Mouse (Mus musculus): ENCODE results near the gene Angel2.

GRCm38 (mm10) chr1:190978511-190979073, 53.7 kb downstream of the Angel2 start:
- TF ChIP-seq NELFE (IDR thresholded peaks at IDR 0.05; ENCODE audit: low read depth, low read length) (no peak), POLR2A (IDR thresholded peaks at IDR 0.05; ENCODE audit: control insufficient read depth in 1 of 2, insufficient read depth in 1 of 2, low read depth in 1 of 2, low read length in 2 of 2, poor library complexity in 1 of 2) (no peak), CHD2 (IDR thresholded peaks at IDR 0.05; ENCODE audit: low read length) (no peak), ZC3H11A (IDR thresholded peaks at IDR 0.05; ENCODE audit: low read depth, low read length) (no peak), CTCF (IDR thresholded peaks at IDR 0.05 in 2 of 3, conservative IDR thresholded peaks at IDR 0.05 in 1 of 3; ENCODE audit: control insufficient read depth in 1 of 3, insufficient read depth in 1 of 3, low read depth in 2 of 3, low read length in 3 of 3, poor library complexity in 1 of 3, severe bottlenecking in 1 of 3) (no peak), EP300 (IDR thresholded peaks at IDR 0.05; ENCODE audit: low read depth in 1 of 2, low read length in 2 of 2) (no peak), E2F4 (IDR thresholded peaks at IDR 0.05; ENCODE audit: borderline replicate concordance, low read depth, low read length) (no peak), MAX (IDR thresholded peaks at IDR 0.05; ENCODE audit: low read length) (no peak; the same call in 1 of the 2 replicates)

Measured in MEL (cell line).